Mouse (Mus musculus): ENCODE results near the gene Rnf123. TPM values are rescaled to one million over a fixed set of nuclear protein-coding genes. Genes with fewer than 3 reads are reported as not detected.

The Rnf123 gene
- 10 to 100 TPM; 65.5 to 66.0 TPM for total RNA-seq (2021)
- 88.9 and 93.6 TPM in 2 replicates for polyA plus RNA-seq (2012; rRNA removed)
- long read RNA-seq, full-length matches to known transcripts = 21 of 56 reads
- long read RNA-seq, partial matches to known transcripts = 16 of 56 reads
- long read RNA-seq, other reads (novel, unspliced or antisense) = 19 of 56 reads

GRCm38 (mm10) chr9:108082988-108083431 is at the start of gene Rnf123:
Rnf123 (minus strand) TSS chr9:108083346.
- no peak for DNase-seq

GRCm38 (mm10) chr9:108132373-108132772 is 49.2 kb upstream of the Rnf123 start:
- DNase-seq = no peak

- no peak for DNase-seq
Observed at GRCm38 (mm10) chr9:108131502-108131901, 48.4 kb upstream of the Rnf123 start.

DNA sequence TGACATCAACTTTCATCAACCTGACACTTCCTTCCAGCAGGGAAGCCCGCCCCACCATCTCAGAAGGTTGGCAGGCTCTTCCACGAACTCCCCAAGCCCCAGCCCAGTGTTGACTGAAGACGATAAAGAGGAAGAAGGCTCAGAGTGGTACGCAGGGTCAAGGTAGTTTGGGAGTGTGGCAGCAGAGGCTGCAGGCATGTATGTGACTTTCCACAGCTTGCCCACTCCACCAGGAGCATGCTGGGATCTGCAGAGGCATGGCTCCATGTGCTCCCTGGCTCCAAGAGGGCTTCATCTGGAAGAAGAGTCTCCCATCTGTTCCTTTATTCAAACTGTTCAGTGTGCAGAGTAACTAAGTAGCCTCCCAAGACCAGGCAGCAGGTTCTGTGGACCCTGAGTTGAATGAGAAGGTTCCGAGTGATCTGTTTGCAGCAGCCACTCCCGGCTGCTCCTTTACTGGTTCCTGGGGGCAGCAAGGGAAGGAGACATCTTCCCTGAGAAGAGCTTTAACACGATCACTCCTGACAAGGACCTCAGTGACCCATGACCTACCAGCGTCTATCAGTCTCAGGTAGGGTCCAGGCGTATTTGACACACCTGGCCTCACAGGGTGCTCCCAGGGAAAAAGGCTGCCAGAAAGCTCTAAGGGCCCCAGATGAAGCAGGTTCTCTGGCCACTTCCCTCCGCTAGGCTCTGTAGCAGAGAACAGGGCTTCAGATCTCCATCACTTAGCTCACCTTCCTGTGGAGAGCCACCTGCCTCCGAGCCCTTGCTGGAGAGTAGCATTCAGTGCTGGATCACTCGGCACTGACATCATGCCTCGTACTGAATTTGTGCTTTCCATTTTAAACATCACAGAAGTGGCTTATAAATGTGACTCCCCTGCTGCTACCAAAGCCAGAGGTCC is 46.1 kb upstream of the Rnf123 start:
- DNase-seq = no peak

- peak; percentile 71 for DNase-seq
Observed at GRCm38 (mm10) chr9:108128248-108128647, 45.1 kb upstream of the Rnf123 start.

DNA sequence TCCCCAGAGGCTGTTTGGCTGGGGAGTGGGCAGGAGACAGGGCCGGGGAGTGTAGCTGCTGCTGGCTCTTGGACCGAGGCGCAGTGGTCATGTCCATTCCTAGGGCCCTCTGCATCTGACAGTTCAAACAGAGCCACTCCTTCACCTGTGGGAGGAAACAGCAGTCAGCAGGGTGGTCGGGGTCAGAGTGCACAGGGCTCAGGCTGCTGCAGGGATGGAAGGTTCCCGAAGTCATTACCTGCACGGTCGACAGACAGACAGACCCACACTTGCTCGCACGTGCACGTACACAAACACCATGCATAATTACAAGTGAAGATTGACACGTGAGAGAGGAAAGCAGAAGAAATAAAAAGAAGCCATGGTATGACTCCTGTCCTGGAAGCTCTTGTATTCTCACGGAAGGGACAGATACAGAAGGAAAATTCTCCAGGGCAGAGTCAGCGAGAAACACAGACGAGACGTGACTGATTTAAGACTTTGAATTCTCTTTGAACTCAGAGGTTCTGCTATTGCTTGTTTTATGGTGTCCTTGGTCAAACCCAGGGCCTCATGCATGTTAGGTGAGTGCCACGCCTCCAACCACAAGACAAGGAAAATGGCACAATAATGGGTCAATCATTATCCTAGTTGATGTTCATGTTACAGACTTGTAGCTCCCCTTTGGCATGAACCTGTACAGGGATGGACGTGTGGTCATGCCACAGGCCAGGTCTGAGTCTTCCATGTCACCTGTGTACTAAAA is 43.5 kb upstream of the Rnf123 start:
- DNase-seq = no peak

DNA sequence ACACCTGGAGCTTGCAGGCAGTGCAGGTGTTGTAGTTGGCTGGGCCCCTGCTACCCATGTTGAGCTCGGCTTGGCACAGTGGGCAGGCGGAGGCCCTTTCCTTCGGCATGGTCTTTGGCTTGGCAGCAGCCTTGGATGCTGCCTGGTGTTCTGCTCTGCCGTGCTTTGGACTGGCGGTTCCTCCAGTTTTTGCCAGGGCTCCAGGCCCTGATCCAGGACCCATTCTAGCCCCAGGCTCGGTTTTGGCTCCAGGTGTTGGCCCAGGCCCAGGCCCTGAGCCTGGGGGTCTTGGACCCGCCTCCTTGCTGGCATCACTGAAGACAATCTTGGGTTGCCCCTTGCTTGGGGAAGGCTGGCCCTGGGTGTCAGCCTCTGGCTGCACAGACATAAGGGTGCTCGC is 42.6 kb upstream of the Rnf123 start:
- no peak for DNase-seq

GRCm38 (mm10) chr9:108123916-108124315 is 40.8 kb upstream of the Rnf123 start:
- DNase-seq = peak; percentile 0

DNA sequence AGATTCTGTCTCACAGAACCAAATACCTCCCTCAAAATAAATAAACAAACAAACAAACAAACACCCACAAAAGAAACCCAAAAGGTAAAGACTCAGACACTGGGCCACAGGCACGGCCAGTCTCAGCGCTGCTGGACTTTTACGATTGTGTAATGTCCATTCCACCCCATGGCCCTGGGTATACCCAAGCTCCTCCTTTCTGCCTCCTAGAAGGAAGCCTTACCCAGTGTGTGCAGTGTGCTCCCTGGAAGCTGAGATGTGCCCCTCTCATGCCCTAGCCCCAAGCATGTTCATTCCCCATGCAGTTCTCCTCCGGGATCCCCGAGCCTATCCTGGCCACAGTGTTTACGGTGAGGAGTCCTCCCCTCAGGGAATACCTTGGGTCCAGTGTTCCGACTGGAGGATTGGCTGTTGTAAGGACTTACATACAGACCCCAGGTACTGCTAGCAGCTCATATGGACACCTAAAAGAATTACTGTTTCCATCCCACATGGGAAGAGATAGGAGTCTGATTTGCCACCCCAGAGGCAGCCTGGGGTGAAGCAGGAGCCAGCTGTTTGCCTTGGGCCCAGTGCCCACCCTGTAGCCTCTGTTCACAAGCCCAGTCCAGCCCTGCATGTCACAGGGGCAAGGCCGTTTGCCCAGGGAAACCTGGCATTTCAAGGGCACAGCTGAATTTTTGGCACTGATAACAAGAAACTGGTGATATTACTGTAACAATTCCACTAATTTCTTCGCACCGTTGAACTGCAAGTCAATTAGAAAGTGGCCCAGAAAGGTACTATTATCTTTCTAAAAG is 38.2 kb upstream of the Rnf123 start:
- peak; percentile 89 for DNase-seq

- peak; percentile 40 for DNase-seq
Observed at GRCm38 (mm10) chr9:108120671-108121070, 37.5 kb upstream of the Rnf123 start.

DNA sequence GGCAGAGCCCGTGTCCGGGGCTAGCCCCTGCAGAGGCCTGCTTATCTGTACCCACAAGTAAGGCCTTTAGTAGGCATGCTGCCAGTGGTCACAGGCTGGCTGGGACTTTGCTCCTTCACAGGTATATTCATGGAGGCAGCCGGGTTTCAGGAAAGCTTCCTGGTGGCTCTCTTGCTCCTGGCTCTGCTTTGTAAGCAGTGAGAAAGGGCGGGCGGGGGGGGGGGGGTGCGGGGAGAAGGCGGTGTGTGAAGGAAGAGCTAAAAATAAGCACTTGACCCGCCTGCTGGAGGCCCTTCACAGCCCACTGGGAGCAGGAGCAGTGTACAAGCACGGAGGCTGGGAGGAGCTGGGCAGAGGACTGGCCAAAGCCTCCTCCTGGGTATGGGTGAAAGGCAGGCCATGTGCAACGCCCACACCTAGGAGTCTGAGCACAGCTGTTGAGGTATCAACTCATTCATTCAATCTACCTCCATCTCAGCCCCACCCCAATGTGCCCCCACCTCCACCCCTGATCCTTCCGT is 36.8 kb upstream of the Rnf123 start:
- DNase-seq = peak; percentile 51

GRCm38 (mm10) chr9:108117143-108117542 is 34.0 kb upstream of the Rnf123 start:
- peak; percentile 93 for DNase-seq

GRCm38 (mm10) chr9:108115290-108116077 is 32.3 kb upstream of the Rnf123 start:
- DNase-seq = no peak

DNA sequence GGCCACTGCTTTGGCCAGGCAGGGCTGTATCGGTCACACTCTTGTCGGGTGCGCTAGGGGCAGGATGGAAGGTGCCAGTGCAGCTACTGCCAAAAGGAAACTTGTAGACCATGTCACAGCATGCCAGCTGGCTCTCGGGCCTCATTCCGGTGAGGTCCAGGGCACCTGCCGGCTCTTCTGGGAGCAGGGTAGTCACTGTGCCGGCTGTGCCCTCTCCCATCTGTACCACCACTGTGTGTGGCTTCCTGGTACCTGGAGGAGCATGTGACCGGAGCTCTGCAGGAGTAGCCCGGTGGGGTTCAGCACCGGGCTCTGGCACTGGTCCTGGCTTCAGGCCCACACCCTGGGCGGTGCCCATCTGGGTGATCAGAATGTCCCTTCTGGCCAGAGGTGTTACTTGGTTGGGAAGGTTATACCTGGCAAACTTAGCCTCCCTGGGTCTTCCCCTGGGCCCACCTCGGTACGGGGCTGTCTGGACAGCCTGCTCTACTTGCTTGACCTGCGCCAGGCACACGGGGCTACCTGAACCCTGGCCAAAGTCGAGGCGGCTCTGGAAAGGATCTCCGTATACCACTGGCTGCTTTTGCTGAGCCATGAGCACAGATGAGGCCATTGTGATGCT is 29.7 kb upstream of the Rnf123 start:
- DNase-seq = no peak

DNA sequence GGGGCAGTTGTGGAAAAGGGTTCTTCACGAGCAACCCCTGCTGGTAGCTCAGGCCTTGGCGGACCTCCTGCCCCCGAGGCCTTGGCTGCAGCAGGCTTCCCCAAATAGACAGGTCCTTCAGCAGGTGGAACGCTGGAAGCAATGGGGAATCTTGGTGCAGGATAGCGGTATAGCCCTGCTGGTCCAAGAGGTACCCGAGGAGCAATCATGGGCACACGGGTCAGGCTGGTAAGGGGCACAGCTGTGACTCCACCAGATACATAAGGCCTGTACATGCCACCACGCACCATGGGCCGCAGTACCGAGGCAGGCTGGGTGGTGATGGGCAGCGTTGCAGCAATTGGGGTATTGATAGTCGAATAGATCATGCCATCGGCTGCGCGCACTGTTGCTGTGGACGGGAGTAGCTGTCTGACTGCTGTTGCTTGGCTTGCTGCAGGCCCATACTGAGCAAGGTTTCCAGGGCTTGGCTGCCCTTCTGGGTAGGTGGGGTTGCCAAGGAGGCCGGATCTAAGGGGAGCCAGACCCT is 28.5 kb upstream of the Rnf123 start:
- no peak for DNase-seq

DNA sequence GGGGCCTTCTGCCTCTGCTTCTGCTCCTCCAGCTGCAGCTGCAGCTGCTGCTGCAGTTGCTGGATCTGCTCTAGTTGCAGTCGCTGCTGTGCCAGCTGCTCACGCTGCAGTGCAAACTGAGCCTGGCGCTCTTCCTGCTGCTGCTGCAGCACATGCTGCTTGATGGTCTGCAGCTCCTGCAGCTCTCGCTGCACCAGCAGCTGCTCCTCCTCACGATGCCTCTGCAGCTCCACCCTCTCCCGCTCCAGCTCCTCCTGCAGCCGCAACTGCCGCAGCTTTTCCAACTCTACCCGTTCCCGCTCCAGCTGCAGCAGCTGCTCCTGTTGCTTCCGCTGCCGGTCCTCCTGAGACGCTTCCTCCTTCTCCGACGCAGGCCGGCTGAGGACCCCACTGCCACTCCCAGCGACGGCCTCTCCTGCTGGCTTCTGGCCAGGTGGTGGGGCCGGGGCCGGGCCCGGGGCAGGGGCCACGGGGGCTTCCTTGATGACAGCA is 28.0 kb upstream of the Rnf123 start:
- no peak for DNase-seq

GRCm38 (mm10) chr9:108110160-108110559 is 27.0 kb upstream of the Rnf123 start:
- DNase-seq = no peak

DNA sequence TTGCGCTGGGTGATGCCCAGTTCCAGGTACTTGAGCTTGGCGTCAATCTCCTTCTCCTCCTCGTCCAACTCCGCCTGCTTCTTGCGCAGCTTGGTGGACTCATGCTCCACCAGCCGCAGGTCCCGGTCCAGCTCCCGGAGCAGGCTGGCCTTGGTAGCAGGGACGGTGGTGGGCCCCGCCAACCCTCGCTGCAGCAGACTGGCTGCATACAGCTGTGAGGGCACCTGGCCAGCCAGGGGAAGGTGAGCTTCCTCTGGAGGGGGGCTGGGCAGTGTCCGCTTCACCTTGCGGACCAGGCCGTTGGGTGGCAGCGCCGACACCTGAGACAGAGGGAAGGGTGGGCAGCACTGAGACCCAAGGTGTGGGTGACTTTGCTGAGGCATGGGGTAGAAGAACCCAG is 24.7 kb upstream of the Rnf123 start:
- no peak for DNase-seq

GRCm38 (mm10) chr9:108106090-108106489 is 22.9 kb upstream of the Rnf123 start:
- DNase-seq = no peak

GRCm38 (mm10) chr9:108105549-108105863 is 22.4 kb upstream of the Rnf123 start:
- no peak for DNase-seq
